Mouse (Mus musculus) telencephalon, adult 2 months (tissue): ENCODE measurements at regions not wholly inside any gene's neighbourhood (a gene's known extent, or its start where the extent isn't known, plus 50 kb on each side); places are given as distances from the start of the nearest gene placed in this dataset.

Source experiments
- DNase-seq: peaks from one replicate; pipeline ENCODE4 v3.0.0-alpha.2; 2011; ENCODE audit warnings: low read depth, low spot score

GRCm38 (mm10) chr7:68579666-68580065, 169.4 kb downstream of the Arrdc4 start:
- peak; percentile 68 for DNase-seq

DNA sequence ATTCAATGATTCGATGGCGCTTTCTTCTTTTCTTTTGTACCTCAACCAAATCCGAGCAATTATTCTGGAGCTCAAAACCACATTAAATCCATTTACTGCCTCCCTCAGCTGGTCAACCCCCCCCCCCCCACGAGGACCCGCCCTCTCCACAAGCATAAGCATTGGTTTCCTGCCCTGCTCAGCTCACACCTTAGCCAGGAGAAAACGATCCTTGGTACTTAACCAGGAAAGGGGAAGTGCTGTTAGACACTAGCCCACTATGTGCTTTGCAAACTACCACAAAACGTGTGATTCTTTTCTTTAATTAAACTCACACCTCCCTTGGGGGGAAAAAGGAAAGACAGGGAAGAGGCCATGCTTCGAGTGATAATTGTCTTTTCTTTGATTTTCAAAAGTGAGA, 169.8 kb downstream of the Arrdc4 start:
- DNase-seq = no peak

DNA sequence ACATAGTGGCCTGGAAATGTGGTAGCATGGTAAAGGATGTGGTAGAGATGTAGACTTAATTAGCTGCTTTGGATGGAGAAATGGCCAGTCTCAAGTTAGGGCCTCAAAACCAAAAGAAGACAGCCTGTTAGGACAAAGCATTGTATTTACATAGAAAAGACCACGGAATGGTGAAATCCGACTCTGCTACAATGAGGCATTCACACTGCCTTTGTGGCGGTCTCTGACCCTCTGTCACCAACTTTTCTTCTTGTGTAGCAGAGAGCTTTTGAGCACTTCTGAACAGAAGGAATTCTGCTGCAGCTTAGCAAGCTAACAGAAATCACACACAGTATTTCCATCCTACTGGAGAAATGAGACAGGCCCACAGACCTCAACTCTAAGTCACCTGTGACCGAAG, 177.7 kb downstream of the Arrdc4 start:
- DNase-seq = no peak

DNA sequence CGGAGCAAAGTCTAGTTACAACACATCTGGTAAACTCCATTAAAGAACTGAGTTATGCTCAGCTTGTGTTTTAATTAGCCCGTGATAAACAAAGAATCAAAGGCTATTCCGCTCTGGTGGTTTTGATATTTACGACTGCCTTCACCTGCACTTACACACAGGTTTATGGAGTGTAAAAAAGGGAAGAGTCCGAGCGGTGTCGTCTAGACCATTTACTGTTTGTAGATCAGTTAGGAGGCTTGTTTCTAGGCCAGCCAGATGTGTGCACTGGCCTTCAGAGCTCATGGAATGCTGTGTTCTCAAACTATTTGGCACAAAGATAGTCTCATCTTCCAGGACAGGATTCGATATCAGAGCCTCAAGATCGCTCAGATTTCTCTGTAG, 180.9 kb downstream of the Arrdc4 start:
- DNase-seq = no peak

DNA sequence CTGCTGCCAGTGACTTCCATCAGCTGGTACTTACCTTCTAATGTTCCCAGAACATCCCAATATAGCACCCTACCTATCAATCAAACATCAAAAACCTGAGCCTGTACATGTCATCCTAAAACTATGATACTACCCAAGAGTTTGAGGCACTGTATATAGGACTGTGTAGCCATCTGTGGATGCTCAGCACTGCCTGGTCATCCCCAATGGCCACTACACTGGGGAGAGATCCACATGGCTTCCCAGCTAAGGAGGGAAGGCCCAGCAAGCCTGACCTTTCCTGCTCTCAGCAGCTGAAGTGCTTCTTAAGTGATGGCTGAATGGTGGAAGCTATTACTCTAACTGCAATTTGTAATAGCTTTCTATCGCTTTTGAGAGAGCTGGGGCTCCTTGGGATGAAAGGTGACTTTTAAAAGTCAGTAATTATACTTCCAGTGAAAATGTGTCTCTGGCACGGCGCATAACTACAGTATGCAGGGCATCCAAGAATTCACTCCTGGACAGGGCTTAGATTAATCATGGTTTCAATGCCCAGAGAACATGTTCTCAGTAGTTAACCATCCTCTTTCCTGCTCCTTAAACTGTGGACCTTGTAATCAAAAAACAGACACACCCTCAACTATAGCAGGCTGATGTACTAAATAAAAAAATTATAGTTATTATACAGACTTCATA, 181.5 kb downstream of the Arrdc4 start:
- DNase-seq = no peak

DNA sequence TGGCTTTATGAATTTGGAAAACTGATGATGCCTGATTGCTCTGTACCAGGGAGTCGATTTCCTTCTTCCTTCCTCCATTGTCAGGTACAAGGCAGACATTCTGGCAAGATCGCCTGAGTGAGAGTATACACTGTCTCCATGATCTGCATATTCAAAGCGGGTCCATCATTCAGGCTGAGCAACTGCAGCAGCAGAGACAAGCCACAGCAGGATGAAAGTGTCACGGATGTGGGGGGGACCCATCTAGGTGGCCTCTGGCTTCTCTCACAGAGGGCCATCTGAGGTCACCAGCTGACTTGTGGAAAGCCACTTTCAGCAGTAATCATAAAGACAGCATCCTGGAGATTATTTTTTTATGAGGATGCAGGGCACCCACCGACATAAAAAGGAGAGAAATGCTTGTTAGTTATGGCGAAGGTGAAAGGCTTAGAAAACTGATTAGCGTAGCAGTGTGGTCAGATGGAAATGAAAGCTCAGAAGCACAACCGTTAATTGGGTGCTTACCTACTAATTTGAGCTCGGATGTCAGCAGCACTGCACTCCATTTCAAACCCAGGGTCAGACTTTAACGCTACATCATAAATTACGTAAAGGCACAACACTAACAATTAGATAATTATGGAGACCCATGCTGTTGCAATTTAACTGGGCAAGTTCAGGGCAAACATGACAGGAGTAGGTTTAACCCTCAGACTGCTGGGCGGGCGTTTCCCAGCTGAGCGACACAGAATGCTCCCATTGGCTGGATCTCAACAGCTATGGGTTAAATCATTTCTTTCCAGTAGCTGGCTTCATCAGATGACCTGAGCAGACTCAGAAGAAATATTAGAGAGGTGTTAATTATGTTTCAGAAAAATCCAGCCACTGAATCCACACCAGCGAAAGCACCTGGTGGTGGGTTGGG, 189.3 kb downstream of the Arrdc4 start:
- DNase-seq = no peak

DNA sequence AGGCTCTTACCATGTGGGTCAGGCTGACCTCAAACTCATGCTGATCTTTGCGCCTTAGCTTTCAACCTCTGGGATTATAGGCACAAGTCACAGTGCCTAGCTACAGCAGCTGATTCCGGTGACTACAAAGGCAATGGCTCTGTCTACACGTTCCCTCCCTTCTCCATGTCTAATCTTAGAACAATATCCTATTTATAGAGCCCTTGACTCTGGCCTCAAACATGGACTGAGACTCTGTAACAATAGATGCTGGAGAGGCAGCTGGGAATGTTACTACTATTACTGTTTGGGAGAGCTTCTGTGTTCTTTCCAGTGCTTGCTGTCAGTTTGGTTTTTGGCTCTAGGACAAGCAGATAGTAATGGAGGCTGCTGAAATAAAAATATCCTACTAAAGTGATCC, 198.7 kb downstream of the Arrdc4 start:
- no peak for DNase-seq

DNA sequence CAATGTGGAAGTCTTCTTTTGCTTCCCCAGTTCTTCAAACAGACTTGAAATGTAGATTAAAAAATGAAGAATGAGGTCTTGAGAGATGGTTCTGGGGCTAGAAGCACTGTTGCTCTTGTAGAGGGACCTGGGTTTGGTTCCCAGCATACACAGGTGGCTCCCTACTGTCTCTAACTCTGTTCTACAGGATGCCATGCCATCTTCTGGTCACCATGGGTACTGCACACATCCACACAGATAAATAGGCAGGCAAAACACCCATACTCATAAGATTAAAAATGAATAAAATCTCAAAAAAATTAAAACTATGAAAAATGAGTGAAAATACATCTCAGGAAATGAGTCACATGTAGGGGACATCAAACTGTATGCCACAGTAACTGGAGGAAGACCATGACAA, 200.9 kb downstream of the Arrdc4 start:
- DNase-seq = no peak

- DNase-seq = no peak
These were observed 204.9 kb downstream of the Arrdc4 start for GRCm38 (mm10) chr7:68544136-68544535.

GRCm38 (mm10) chr7:68509096-68509495, 235.5 kb downstream of the Fam169b start:
- no peak for DNase-seq

GRCm38 (mm10) chr7:68491143-68491810, 217.6 kb downstream of the Fam169b start:
- no peak for DNase-seq

DNA sequence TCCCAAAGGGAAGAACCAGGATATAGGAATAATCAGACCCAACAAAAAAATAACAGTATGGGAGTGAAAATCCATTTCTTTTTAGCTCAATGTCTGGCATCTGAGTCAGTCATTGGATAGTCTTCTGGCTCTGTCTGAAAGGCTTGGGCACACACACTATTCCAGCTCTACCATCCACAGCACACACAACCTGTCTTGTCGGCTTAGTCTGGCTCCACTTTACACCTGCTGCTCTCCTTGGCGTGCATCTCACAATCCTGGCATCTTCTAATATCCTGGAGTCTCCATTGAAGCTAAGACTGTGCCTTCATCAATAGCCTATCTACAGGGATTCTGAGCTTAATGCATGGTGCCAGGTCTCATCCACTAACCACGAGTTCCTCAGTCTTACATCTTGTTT, 213.0 kb downstream of the Fam169b start:
- no peak for DNase-seq

- DNase-seq = no peak
These were observed 208.9 kb downstream of the Fam169b start for GRCm38 (mm10) chr7:68482553-68482952.

DNA sequence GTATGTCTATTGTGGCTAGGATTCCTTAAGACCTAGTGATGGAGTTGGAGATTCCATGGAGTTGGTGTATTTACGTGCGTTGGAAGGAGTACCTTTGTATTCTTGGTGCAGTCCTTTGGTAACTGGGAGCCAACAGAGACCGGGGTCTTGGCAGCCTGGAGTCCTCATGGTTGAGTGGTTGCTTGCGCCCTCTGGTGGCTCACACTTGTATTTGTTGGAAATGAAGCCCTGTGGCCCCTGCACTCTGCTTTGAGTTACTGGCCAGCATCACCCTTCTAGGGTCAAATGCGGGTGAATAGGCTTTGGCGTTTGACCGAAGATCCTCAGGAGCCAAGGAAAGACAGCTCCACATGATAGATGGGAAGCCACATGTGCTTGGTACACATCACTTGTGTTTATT, 207.1 kb downstream of the Fam169b start:
- no peak for DNase-seq

DNA sequence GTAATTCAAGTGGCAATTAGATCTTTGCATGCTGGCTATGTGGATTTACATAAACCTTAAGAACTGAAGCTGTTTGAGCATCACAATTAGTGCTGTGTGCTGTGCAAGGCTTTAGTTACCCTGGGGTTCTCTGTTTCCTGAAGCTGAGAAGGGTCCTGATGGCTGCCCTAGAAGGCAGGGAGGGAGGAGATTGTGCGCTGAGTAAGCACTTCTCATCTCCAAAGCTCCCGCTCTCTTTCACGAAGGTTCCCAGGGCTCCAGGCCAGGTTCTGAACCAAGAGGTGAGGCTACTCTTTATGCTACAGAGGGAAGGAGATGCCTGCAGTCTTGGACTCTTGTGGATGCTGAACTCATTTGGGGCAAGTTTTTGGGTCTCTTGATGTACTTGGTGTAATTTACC, 206.7 kb downstream of the Fam169b start:
- DNase-seq = no peak

- no peak for DNase-seq
These were observed 204.4 kb downstream of the Fam169b start for GRCm38 (mm10) chr7:68478044-68478443.

- no peak for DNase-seq
These were observed 199.2 kb downstream of the Fam169b start for GRCm38 (mm10) chr7:68472800-68473199.

DNA sequence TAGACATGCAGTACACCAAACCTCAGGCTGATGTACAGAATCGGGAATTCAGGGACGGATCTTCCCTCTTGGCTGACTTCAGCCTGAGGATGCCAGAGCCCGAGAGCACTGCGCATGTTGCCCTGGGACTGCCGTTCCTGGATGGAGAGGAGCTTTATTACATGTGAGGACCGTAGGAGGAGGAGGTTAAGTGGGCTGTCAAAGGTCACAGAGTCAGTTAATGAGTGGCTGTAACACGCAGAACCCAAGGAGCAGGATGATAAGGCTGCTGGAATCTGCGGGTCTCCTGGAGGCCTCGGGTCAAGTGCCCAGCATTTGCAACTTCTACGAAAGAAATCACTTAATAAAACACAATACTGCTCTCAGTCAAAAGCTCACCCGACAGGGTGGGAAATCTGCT, 197.3 kb downstream of the Fam169b start:
- no peak for DNase-seq

DNA sequence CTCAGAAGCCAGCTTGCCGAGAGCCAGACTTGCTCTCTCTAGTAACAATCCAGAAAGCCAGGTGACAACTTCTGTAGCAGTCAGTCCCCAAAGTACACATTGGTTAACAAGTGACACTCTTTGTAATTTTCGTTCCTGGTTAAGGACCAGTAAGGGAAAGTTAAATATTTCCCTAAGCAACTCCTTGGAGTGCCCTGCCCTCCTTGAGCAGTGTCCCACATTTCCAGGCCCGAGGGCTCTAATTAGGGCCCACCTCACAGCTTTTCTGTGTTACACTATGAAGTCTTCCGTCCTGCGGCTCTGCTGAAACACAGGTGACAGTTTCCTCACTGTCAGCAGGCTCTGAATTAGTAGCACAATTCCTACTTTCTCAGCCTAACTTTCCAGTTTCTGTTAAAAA, 194.9 kb downstream of the Fam169b start:
- DNase-seq = no peak

DNA sequence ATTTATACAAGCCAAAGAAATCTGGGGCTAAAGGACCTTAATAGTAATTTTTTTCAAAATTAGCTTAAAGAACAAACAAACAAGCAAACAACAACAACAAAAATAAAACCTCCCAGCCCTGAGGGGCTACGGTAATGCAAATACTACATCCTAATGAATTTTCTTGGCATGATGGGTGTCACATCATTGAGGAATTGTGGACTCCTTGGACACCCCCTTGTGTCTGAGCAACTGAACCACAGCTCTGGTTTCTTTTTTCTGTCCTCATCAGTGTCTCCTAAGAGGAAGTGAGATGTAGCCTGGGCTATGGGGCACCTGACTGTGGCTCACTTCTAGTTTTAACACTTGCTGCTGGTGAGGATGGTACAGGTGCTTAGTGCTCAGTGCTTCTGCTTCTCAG, 184.2 kb downstream of the Fam169b start:
- no peak for DNase-seq

- no peak for DNase-seq
These were observed 181.8 kb downstream of the Fam169b start for GRCm38 (mm10) chr7:68455451-68455850.

DNA sequence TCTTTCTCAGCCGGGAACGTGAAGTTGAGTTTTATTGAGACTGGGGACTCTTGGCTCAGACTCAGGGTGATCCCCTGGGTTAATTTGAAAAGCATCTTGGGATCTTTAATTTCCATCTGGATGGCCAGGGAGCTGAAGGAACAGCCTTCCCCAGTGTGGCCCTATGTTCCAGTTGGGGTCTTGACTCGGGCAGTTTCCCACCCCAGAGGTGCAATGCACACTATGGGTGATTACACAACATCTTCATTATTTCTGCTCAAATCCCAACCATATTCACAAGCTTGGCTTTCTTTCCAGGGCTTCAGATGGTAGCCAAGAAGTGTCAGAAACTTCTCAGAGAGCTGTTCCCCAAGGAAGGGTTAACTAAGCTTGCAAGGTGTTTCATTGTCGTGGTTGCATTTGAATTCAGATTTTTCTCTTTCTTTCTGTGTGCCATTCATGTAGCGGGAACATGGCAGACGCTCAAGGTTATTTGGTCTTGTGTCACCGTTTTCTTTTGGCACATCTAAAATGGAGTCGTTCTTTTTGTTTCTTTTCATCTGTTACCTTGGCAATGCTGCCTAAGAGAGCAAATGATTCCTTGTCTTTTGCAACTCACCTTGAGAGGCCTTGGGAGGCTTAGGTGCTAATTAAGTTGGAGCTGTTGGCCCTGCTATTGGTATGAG, 179.5 kb downstream of the Fam169b start:
- DNase-seq = no peak
